Mouse (Mus musculus): ENCODE data around the gene Alpi. TPM values are rescaled to one million over a fixed set of nuclear protein-coding genes. Genes with fewer than 3 reads are reported as not detected.

Gene Alpi
- polyA plus RNA-seq, 1 experiment from 2014 or later: 39.8 TPM

- Histone ChIP-seq H3K9me3 (replicated peaks; ENCODE audit: control insufficient read depth, low read length) (no peaks in the 10 kb centered on the region), H3K9ac (ENCODE audit: low read length) (no peak overlapping the region), H3K4me1 (ENCODE audit: control insufficient read depth, insufficient read depth, low read length) (no peaks in the 10 kb centered on the region), H3K27ac (ENCODE audit: low read length) (no peak overlapping the region), H3K36me3 (ENCODE audit: control insufficient read depth, insufficient read depth, low read length) (no peaks in the 10 kb centered on the region), H3K4me3 (replicated peaks; ENCODE audit: low read length) (no peak overlapping the region), H3K27me3 (ENCODE audit: control insufficient read depth, insufficient read depth, low read length) (no peaks in the 10 kb centered on the region), H3K4me2 (ENCODE audit: low read depth, low read length) (no peak overlapping the region)
- no peak for ATAC-seq (ENCODE audit: insufficient read depth, low FRiP score)
- 48% methylated on average over 9 of the region's 9 CpGs for WGBS
Measured at GRCm38 (mm10) chr1:87111719-87112354, 10.4 kb upstream of the Alpi start.

- Histone ChIP-seq H3K4me2 (ENCODE audit: low read depth, low read length) (no peak overlapping the region), H3K4me1 (ENCODE audit: control insufficient read depth, insufficient read depth, low read length) (no peaks in the 10 kb centered on the region), H3K36me3 (ENCODE audit: control insufficient read depth, insufficient read depth, low read length) (no peaks in the 10 kb centered on the region), H3K9me3 (replicated peaks; ENCODE audit: control insufficient read depth, low read length) (no peaks in the 10 kb centered on the region), H3K27ac (ENCODE audit: low read length) (no peak overlapping the region), H3K4me3 (replicated peaks; ENCODE audit: low read length) (no peak overlapping the region), H3K27me3 (ENCODE audit: control insufficient read depth, insufficient read depth, low read length) (no peaks in the 10 kb centered on the region), H3K9ac (ENCODE audit: low read length) (no peak overlapping the region)
- WGBS: 87% methylated on average over 4 of the region's 4 CpGs
- no peak for ATAC-seq (ENCODE audit: insufficient read depth, low FRiP score)
Measured at GRCm38 (mm10) chr1:87108564-87108963, 7.2 kb upstream of the Alpi start.

GRCm38 (mm10) chr1:87106536-87106935, 5.1 kb upstream of the Alpi start:
- H3K27me3 ChIP-seq (ENCODE audit: control insufficient read depth, insufficient read depth, low read length): no peaks in the 10 kb centered on the region
- no peak overlapping the region for H3K27ac ChIP-seq (ENCODE audit: low read length)

GRCm38 (mm10) chr1:87103936-87104335, 2.5 kb upstream of the Alpi start:
- H3K27me3 ChIP-seq (ENCODE audit: control insufficient read depth, insufficient read depth, low read length): no peaks in the 10 kb centered on the region

More at GRCm38 (mm10) chr1:87106536-87106935, 5.1 kb upstream of the Alpi start:
- H3K4me2 ChIP-seq (ENCODE audit: low read depth, low read length): no peak overlapping the region
- no peak overlapping the region for H3K4me3 ChIP-seq (replicated peaks; ENCODE audit: low read length)
- no peak for ATAC-seq (ENCODE audit: insufficient read depth, low FRiP score)
- no peaks in the 10 kb centered on the region for H3K36me3 ChIP-seq (ENCODE audit: control insufficient read depth, insufficient read depth, low read length)
- no peak overlapping the region for H3K9ac ChIP-seq (ENCODE audit: low read length)
- 74% methylated on average over 8 of the region's 8 CpGs for WGBS
- H3K9me3 ChIP-seq (replicated peaks; ENCODE audit: control insufficient read depth, low read length): no peaks in the 10 kb centered on the region
- no peaks in the 10 kb centered on the region for H3K4me1 ChIP-seq (ENCODE audit: control insufficient read depth, insufficient read depth, low read length)

GRCm38 (mm10) chr1:87102114-87102513, 708 bp upstream of the Alpi start:
- no peaks in the 10 kb centered on the region for H3K27me3 ChIP-seq (ENCODE audit: control insufficient read depth, insufficient read depth, low read length)
- H3K9ac ChIP-seq (ENCODE audit: low read length): no peak overlapping the region
- 63% methylated on average over 3 of the region's 3 CpGs for WGBS
- H3K4me3 ChIP-seq (replicated peaks; ENCODE audit: low read length): no peak overlapping the region
- H3K9me3 ChIP-seq (replicated peaks; ENCODE audit: control insufficient read depth, low read length): no peaks in the 10 kb centered on the region
- H3K36me3 ChIP-seq (ENCODE audit: control insufficient read depth, insufficient read depth, low read length): no peaks in the 10 kb centered on the region
- H3K4me1 ChIP-seq (ENCODE audit: control insufficient read depth, insufficient read depth, low read length): no peaks in the 10 kb centered on the region
- ATAC-seq (ENCODE audit: insufficient read depth, low FRiP score): peak; percentile 23; the same call in 1 of the 2 replicates
- no peak overlapping the region for H3K4me2 ChIP-seq (ENCODE audit: low read depth, low read length)
- no peak overlapping the region for H3K27ac ChIP-seq (ENCODE audit: low read length)

More at GRCm38 (mm10) chr1:87103936-87104335, 2.5 kb upstream of the Alpi start:
- ATAC-seq (ENCODE audit: insufficient read depth, low FRiP score): no peak
- H3K27ac ChIP-seq (ENCODE audit: low read length): no peak overlapping the region
- H3K9me3 ChIP-seq (replicated peaks; ENCODE audit: control insufficient read depth, low read length): no peaks in the 10 kb centered on the region
- no peaks in the 10 kb centered on the region for H3K4me1 ChIP-seq (ENCODE audit: control insufficient read depth, insufficient read depth, low read length)
- 85% methylated on average over 1 of the region's 1 CpGs for WGBS
- no peak overlapping the region for H3K4me3 ChIP-seq (replicated peaks; ENCODE audit: low read length)
- no peaks in the 10 kb centered on the region for H3K36me3 ChIP-seq (ENCODE audit: control insufficient read depth, insufficient read depth, low read length)
- H3K9ac ChIP-seq (ENCODE audit: low read length): no peak overlapping the region
- H3K4me2 ChIP-seq (ENCODE audit: low read depth, low read length): no peak overlapping the region

- Histone ChIP-seq H3K9me3 (replicated peaks; ENCODE audit: control insufficient read depth, low read length) (no peaks in the 10 kb centered on the region), H3K4me3 (replicated peaks; ENCODE audit: low read length) (no peak overlapping the region), H3K27me3 (ENCODE audit: control insufficient read depth, insufficient read depth, low read length) (no peaks in the 10 kb centered on the region), H3K4me1 (ENCODE audit: control insufficient read depth, insufficient read depth, low read length) (no peaks in the 10 kb centered on the region), H3K4me2 (ENCODE audit: low read depth, low read length) (peak overlapping the region; percentile 34; the same call in 1 of the 2 replicates), H3K9ac (ENCODE audit: low read length) (no peak overlapping the region), H3K36me3 (ENCODE audit: control insufficient read depth, insufficient read depth, low read length) (no peaks in the 10 kb centered on the region), H3K27ac (ENCODE audit: low read length) (no peak overlapping the region)
- peak; percentile 30; the same call in 1 of the 2 replicates for ATAC-seq (ENCODE audit: insufficient read depth, low FRiP score)
- WGBS: 14% methylated on average over 30 of the region's 30 CpGs
Measured at GRCm38 (mm10) chr1:87098358-87098975, 2.9 kb downstream of the Alpi start.

GRCm38 (mm10) chr1:87095642-87096041, 5.8 kb downstream of the Alpi start:
- 81% methylated on average over 8 of the region's 8 CpGs for WGBS
- no peaks in the 10 kb centered on the region for H3K27me3 ChIP-seq (ENCODE audit: control insufficient read depth, insufficient read depth, low read length)
- no peak overlapping the region for H3K4me3 ChIP-seq (replicated peaks; ENCODE audit: low read length)
- no peak for ATAC-seq (ENCODE audit: insufficient read depth, low FRiP score)
- H3K36me3 ChIP-seq (ENCODE audit: control insufficient read depth, insufficient read depth, low read length): no peaks in the 10 kb centered on the region
- H3K4me1 ChIP-seq (ENCODE audit: control insufficient read depth, insufficient read depth, low read length): no peaks in the 10 kb centered on the region
- H3K27ac ChIP-seq (ENCODE audit: low read length): no peak overlapping the region
- H3K9ac ChIP-seq (ENCODE audit: low read length): no peak overlapping the region
- H3K9me3 ChIP-seq (replicated peaks; ENCODE audit: control insufficient read depth, low read length): no peaks in the 10 kb centered on the region
- no peak overlapping the region for H3K4me2 ChIP-seq (ENCODE audit: low read depth, low read length)

GRCm38 (mm10) chr1:87089828-87090227, 11.6 kb downstream of the Alpi start, which contains the start of gene Alppl2:
Gene Alppl2, minus strand, starts transcription at chr1:87089928.
- Histone ChIP-seq H3K9me3 (replicated peaks; ENCODE audit: control insufficient read depth, low read length) (no peaks in the 10 kb centered on the region), H3K9ac (ENCODE audit: low read length) (no peak within 1 kb of the TSS), H3K27ac (ENCODE audit: low read length) (no peak within 1 kb of the TSS), H3K27me3 (ENCODE audit: control insufficient read depth, insufficient read depth, low read length) (no peaks in the 10 kb centered on the region), H3K4me1 (ENCODE audit: control insufficient read depth, insufficient read depth, low read length) (no peaks in the 10 kb centered on the region), H3K4me2 (ENCODE audit: low read depth, low read length) (no peak within 1 kb of the TSS), H3K36me3 (ENCODE audit: control insufficient read depth, insufficient read depth, low read length) (no peaks in the 10 kb centered on the region), H3K4me3 (replicated peaks; ENCODE audit: low read length) (no peak within 1 kb of the TSS)
- no peak for ATAC-seq (ENCODE audit: insufficient read depth, low FRiP score)
- WGBS: 76% methylated on average over 4 of the region's 4 CpGs

GRCm38 (mm10) chr1:87089251-87089650, 12.2 kb downstream of the Alpi start:
- Histone ChIP-seq H3K4me3 (replicated peaks; ENCODE audit: low read length) (no peak overlapping the region), H3K9me3 (replicated peaks; ENCODE audit: control insufficient read depth, low read length) (no peaks in the 10 kb centered on the region), H3K27me3 (ENCODE audit: control insufficient read depth, insufficient read depth, low read length) (no peaks in the 10 kb centered on the region), H3K36me3 (ENCODE audit: control insufficient read depth, insufficient read depth, low read length) (no peaks in the 10 kb centered on the region), H3K4me2 (ENCODE audit: low read depth, low read length) (no peak overlapping the region), H3K27ac (ENCODE audit: low read length) (no peak overlapping the region), H3K4me1 (ENCODE audit: control insufficient read depth, insufficient read depth, low read length) (no peaks in the 10 kb centered on the region), H3K9ac (ENCODE audit: low read length) (no peak overlapping the region)
- no peak for ATAC-seq (ENCODE audit: insufficient read depth, low FRiP score)
- WGBS: 89% methylated on average over 11 of the region's 11 CpGs
